Mouse (Mus musculus) layer of hippocampus, postnatal 25 days (tissue): Measurements from ENCODE around the gene Iqgap3. TPM values are rescaled to one million over a fixed set of nuclear protein-coding genes. Genes with fewer than 3 reads are reported as not detected.

Experiments used
- DNase-seq, 2 experiments: peaks; one replicate each; pipeline ENCODE4 v3.0.0; 2022; ENCODE audit warnings: mixed read lengths in 2 of 2, low spot score in 1 of 2; ENCODE audit errors: extremely low spot score in 1 of 2
- total RNA-seq, 2 experiments: library from RNA; stranded (reverse); gene quantifications; 2 replicates each; pipeline ENCODE4 v1.2.3; 2021

The Iqgap3 gene
- total RNA-seq: under 1 TPM; 0.42 to 0.52 TPM

DNA sequence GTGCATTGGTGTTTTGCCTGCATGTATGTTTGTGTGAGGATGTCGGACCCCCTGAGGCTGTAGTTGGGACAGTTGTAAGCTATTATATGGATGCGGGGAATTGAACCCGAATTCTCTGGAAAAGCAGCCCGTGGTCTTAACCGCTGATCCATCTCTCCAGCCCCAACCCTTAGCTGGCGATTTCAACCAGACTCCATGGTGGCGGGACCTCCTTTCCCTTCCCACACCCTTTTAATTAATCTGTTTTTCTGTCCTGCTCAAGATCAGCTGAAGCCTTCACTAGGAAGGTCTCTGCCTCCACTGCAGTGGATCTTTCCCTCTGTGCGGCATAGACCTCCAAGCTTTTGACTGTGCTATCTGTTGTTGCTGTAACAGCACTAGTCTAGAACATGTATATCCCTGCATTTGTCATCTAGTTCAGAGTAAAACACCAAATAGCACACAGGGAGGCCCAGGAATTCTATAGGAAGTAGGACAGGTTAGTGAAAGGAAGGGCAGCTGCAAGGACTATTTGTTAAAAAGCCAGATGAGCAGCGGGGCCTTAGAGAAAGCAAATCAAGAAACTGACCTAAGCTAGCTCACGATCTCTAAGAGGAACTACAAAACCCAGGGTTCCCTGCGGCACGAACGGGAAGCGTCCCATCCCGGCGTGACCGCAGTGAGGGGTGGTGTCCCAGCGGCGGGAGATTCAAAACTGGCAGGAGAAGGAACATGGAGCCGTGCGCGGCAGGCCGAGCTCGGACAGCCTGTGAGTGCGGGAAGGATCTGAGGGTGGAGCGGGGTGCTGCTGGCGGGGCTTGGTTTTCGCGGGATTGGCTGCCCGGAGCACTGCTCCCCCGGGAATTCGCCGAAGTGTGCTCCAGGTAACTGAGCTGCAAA is at the start of gene Iqgap3:
Gene Iqgap3 (plus strand): TSS at position 627 of the 879 bp plus-strand sequence.
- DNase-seq: peak; percentile 61 to 87

DNA sequence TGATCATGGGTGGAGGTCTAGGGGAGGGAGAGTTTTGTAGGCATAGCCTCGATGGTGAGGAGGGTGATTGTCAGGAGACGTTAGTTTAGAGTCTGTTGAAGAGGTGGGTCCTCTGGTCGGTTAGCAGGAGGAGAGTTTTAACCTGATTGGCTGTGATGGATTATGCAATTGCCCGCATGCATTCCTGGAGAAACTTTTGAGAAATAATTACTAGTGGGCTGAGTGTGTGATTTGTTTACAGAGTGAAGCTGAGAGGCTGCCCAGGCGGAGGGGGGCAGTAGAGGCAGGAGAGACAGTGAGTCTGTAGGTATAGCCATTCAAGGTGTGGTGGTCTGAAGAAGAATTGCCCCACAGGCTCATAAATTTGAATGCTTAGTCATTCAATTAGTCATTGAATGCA is 48.3 kb upstream of the Iqgap3 start:
- DNase-seq: no peak

DNA sequence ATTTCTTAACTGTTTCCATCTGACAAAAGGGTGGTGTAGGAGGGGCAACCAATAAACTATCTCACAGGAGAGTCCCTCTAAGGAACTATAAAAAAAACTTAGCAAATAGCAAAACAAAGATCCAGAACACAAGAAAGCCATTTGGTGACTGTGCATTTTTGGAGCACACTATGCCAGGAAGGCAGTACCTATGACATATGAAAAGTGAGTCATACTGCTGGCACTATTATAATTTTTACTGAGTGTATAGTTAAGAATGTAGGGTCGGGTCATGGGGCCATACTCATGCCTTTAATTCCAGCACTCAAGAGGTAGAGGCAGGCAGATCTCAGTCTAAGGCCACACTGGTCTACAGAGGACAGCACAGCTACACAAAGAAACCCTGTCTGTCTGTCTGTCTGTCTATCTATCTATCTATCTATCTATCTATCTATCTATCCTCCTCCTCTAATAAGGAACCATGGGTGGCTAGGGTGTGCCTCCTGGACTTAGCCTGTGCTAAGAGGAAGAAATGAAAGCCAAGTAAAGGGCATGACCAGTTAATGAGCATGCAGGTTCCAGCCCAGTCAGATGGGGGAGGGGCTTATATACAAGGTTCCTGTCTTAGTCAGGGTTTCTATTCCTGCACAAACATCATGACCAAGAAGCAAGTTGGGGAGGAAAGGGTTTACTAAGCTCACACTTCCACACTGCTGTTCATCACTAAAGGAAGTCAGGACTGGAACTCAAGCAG is 46.0 kb upstream of the Iqgap3 start:
- no peak for DNase-seq

DNA sequence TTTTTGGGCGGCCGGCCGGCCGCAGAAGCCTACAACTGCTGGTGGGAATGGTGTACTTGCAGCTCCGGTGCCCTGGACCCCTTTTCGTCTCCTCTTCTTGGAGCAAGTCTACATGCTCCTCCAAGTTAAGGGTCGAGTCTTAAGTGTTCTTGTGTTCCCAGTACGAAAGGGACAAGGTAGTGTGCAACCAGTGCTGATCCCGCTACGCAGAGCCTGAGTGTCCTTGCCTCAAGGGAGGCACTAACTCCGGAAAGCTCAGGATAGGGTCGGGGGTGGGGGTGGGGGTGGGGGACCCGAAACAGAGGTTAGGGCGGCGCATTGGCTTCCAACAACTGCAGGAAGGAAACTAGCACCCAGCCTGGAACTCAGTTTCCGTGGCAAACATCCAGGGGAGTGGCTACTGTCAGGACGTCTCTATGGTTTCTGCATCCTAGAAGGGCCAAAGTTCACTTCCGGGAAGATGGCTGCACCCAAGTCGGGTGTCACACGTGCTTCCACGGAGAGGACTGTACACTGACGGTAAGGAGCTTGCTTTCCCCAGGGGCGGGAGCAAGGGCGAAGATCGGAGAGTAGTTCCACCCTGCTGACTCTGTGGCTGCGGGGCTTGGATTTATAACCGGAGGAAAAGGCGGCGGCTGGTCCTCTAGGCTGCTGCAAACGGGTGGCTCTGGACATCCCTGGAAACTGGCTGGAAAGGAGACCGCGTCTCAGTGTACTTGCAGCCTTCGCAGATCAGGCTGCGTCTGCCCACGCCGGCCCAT is 38.9 kb upstream of the Iqgap3 start, which contains the start of gene Gpatch4:
Gene Gpatch4 (plus strand): TSS at position 448 of the 761 bp plus-strand sequence.
- peak; percentile 67 to 76 for DNase-seq

DNA sequence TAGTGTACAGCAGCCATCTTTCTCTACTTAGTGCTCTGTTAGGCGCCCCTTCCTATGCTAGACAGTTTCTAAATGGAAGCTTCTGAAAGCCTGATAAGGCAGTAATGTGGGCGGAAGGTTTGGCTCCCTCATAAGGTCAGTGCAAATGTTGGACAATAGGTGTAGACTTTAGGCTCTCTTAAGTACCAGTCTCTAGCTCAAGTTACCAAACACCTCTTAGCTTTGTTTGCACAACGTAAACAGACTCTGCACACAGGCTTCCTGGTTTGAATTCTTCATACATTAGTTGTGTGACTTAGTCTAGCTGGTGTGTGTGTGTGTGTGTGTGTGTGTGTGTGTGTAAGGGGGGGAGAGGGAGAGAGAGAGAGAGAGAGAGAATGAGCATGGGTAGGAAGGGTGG is 32.2 kb upstream of the Iqgap3 start:
- no peak for DNase-seq

DNA sequence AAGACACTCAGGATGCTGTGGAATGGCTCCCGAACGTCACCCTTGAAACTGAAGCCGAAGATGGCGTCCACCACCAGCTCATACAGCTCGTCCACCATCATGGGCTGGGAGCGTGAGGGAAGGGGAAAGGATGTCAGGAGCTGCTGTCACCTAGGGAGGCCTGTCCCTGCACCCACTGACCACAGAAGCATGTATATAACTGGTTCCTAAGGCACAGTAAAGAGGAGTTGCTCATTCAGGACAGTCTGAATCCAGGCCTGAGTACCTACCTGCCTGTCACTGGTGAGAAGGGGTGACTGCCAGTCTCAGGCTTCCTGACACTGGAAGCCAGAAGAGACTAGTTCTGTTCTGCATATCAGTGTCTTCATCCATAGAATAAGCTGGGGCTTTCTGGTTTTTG is 24.7 kb upstream of the Iqgap3 start:
- DNase-seq: no peak

DNA sequence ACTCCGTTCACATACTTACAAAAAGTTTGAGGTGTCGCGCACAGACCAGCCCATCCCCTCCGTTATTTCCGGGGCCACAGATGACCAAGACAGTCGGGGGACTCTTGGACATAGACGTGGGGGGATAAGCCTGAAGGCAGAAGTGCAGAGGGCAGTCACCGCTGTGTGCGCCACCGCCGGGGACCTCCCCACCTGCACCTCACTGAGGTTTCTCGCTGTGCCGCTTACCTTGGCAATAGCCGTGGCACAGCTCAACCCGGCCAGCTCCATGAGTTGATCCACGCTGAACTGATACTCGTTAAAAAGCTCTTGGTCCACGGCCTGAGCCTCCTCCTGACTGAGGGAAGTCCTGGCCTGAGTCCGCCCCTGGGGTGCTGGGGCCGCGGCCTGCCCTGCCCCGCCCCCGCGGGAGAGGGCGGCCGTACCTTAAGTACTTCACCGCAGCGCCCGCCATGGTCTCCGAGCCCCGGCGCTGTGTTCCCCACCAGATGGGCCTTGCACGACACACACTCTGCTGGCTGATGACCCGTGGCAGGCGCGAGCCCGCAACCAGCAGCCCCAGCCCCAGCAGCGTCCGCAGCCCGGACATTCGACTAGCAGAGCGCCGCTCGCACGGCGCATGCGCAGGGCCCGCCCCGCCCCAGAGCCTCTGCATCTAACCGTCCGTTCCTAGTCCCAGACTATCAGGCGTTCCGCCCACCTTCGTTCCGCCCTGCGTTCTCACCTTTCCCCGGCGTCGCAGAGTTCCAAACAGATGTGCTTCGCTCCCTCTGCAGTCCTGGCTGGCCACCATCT is 23.7 kb upstream of the Iqgap3 start, which contains the start of gene Naxe:
Gene Naxe (minus strand): TSS at position 594 of the 795 bp plus-strand sequence.
- DNase-seq: peak; percentile 69 to 73

DNA sequence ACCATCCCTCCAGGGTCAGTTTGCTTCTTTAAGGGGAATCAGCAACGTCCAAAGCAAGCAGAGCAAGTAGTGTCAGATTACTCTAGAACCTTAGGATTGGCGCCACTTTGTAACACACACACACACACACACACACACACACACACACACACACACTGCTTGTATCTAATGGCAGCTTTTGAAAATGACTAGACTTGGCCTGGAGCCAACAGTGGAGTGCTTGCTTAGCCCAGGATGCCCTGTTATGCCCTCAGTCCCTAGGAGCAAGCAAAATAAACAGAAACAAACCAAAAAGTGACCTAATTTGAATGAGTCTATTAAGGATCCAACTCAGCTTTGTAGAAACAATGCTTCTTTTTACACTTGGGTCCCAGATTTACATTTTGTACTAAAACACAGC is 13.4 kb upstream of the Iqgap3 start:
- DNase-seq: no peak

DNA sequence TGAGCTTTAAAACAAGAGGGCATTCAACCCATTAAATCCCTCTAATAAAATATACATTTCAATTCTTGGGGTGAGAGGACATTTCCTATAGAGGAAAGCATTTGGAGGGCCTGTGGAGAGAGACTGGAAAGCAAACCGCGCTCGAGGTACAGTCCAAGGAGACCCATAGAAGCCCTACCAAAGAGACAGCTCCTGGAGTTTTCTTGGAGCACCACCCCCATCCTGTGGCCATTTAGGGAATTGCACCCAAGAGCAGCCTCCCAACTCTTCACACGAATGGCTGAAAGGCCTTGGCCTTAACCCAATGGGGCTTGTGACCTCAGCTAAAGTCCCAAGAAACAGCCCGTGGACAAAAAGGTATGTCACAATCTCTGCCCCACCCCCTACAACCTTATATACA is 10.0 kb upstream of the Iqgap3 start:
- peak; percentile 86 to 97 for DNase-seq

DNA sequence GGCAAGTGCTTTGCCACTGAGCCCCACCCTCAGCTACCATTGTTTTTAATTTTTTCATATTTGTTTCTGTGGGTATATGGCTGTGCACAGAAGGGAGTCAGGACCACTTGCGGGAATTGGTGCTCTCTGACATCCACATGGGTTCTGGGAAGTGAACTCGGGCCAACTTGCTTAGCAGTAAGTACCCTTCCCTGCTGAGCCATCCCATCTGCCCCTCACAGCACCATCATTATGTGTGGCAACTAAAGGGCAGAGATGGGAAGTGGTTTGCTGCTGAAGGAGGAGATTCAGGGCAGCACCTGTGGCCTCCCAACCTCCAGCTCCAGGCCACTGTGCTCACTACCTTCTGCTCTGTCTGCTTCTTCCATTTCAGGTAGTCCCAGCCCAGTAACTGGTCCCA is 8.1 kb upstream of the Iqgap3 start:
- no peak for DNase-seq

DNA sequence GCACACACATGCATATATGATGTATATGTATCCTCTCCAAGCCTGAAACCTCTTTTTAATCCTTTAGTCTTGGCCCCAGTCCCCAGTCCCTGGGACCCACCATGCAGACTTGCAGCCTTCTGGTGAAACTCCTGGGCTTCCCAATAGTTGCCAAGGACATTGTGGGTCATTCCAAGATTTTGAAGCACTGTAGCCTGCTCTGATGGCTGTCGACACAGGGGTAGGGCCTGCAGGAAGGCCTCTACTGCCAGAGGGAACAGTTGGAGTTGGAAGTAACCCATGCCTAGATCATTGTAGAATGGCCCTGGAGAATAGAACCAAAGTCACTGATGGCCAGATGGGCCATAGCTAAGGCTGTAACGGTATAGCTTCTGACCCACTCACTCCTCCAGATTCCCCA is 7.4 kb upstream of the Iqgap3 start:
- no peak for DNase-seq

DNA sequence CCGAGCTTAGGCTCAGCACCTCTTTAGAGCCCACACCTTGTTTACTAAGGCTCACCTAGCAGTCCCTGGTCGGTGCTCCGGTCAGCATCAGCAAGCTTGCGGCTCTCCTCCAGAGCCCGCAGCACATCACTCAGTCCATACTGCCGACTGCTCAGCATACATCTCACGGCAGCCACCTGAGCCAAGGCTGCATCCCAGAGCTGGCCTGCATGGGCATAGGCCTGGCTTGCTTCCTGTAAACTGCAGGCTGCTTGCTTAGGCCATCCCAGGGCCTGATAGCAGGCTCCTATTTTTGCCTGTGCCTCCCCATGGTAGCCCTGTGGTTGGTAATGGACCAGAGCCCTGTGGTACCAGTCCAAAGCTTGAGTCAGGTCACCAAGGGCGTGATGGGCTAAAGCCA is 7.0 kb upstream of the Iqgap3 start:
- no peak for DNase-seq

DNA sequence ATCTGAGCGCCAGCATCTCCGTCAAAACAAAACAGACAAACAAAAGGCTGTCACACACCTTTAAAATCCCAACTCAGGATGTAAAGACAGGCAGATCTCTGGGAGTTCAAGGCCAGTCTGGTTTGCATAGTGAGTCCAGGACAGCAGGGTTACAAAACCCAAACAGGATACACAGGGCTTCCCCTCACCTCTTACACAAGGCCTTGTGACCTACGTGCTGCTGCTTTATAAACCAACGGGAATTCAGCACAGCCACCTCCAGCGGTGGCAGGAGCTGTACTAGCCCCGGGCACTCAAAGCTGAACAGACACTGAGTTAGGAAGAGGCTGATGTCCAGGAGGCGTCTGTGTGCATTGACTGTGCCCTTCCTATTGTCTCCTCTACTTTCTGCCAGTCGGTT is 4.3 kb upstream of the Iqgap3 start:
- no peak for DNase-seq

DNA sequence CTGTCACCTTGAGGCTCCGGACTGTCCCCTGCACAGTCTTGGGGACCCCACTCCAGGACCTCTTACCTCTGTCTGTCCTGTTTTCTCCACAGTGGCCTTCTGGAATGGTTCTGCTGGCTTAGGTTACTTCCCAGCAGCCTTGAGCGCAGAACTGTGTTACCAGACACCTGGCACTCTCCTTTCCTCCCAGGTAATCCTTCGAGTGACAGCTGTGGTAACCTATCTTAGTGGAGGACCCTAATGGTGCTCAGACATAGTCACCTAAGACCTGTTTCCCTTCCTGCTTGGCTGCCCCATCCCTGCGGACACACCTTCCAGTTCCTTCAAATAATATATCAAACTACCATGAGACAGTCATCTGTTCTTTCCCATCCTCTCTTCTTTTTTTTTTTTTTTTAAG is 3.6 kb upstream of the Iqgap3 start, which contains the start of gene Ttc24:
Gene Ttc24 (minus strand): TSS at position 101 of the 400 bp plus-strand sequence.
- no peak for DNase-seq

DNA sequence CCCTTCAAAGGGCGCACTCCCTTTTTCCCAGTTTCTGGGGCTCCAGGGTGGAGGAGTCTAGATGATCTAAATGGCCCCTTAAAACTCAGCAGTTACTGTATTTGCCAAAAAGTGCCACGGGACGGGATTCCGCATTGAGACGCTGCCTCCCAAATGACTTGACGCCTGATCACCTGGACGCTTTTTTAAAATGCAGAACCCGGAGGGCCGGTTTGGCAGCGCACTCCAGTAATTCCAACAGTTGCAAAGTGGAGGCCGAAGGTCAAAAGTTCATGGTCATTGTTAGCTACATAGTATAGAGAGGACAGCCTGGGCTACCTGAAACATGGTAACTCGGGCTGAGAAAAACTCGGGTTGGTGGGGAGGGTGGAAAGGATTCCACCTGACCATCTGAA is 450 bp downstream of the Iqgap3 start:
- DNase-seq: no peak

DNA sequence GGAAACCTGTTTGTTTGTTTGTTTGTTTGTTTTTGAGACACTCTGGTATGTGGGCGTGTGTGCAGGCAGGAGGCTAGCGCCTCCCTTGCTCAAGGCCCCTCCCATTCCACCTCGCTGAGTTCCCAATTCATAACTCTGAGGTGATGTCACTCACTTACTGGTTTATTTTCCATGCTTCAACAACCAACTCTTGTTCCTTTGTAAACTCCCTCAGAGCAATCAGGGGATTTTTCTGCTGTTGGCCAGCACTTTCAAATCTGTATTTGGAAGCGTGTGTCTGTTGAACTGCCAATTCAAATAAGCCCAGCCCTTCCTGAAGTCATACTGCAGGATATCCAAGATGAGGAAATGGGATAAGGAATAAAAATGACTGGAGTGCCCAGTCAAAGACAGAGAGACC is 892 bp downstream of the Iqgap3 start:
- DNase-seq: no peak

DNA sequence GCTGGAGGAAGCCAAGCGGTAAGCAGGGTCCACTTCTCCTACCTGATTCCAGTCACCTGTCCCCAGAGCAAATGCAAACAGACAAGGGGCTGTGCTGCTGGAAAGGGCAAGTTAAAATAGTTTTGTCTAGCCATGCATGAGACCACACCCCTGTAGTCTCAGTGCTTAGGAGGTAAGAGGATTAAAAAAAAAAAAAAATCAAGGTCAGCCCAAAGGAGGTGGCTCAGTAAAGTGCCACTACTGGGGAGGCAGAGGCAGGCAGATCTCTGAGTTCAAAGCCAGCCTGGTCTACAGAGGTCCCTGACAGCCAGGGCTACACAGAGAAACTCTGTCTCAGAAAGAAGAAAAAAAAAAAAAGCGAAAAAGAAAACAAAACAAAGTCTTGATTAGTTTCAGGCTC is 2.2 kb downstream of the Iqgap3 start:
- DNase-seq: no peak

DNA sequence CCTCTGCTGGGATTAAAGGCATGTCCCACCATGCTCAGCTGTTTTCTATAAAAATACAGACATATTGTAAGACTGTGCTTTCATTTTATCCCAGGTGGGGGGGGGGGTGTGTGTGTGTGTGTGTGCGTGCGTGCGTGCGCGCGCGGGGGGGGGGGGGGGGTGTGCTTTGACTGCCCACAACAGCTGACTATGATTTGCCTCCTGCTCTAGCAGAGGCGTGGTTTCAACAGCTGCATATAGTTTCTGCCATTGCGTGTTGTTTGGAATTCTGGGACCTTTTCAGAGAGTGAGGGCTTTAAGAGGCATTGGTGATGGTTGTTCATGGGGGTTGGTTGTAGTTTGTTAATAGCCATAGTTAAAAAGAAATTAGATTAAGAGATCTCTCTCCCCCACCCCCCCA is 3.7 kb downstream of the Iqgap3 start:
- no peak for DNase-seq

DNA sequence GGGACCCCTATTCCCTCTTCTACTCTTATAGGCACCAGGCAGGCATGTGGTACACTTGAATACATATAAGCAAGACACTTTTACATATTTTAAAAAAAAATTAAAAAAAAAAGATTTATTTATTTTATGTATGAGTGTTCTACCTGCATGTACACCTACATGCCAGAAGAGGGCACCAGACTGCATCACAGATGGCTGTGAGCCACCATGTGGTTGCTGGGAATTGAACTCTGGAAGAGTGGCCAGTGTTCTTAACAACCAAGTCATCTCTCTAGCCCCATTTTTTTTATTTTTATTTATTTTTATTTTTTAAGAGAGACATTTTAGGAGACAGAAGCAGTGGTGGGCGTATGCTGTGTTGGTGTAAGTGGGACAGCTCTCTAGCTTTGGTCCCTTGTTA is 5.9 kb downstream of the Iqgap3 start:
- no peak for DNase-seq

DNA sequence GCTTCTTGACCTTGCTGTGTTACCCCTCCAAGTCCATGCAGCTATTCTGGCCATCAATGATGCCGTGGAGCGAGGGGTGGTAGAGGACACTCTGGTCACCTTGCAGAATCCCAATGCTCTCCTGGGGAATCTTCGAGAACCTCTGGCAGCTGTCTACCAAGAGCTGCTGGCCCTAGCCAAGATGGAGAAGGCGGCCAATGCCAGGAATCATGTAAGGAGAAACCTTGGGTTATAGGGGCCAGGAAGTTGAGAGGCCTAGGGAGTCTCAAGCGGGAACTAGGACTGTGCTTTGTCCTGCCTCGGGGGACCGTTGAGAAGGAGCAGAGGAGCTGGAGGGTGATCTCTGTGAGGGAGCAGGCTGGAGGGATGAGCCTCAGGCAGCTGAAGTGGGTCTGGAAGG is 8.3 kb downstream of the Iqgap3 start:
- no peak for DNase-seq
